12 mouse cellular contexts compared by ENCODE assay signal in genomic region chr6:91145056-91145455, GRCm38 (mm10). TPM values are rescaled to one million over a fixed set of nuclear protein-coding genes. Genes with fewer than 3 reads are reported as not detected.
DNase-seq lines count a peak whose midpoint lies in the region; ATAC-seq and TF ChIP-seq lines count a peak whose summit lies in the region.
"Had no signal": no experiment of that assay in that cellular context is flagged by ENCODE, and none has a peak within 500 bp of the region (broad histone marks: within the 10 kb centered on the region; RNA-seq: fewer than 3 reads in every experiment).

No protein-coding gene starts in this region.

- 67% methylated on average over 3 of the region's 3 CpGs for WGBS in forebrain, embryonic 13.5 days
- WGBS in forebrain, embryonic 10.5 days = 88% methylated on average over 3 of the region's 3 CpGs
- WGBS in kidney, postnatal 0 days = 48% methylated on average over 3 of the region's 3 CpGs
- WGBS in liver, embryonic 16.5 days (ENCODE audit: insufficient replicate concordance) = 53% methylated on average over 3 of the region's 3 CpGs

- no peak for ATAC-seq in forebrain, embryonic 13.5 days
- ATAC-seq in kidney, postnatal 0 days (replicated peaks; ENCODE audit: low FRiP score, low read depth) = no peak
- ATAC-seq in liver, embryonic 16.5 days (ENCODE audit: low read depth) = peak; percentile 76
- no peak for ATAC-seq in monocyte, adult 5-6 weeks (replicated peaks; ENCODE audit: insufficient number of reproducible peaks, low FRiP score, low TSS enrichment, poor library complexity, severe bottlenecking)

- no peak for DNase-seq in forebrain, embryonic 10.5 days (ENCODE audit: extremely low spot score, low spot score)
- DNase-seq in kidney, postnatal 0 days (ENCODE audit: low spot score) = peak; percentile 28
- no peak for DNase-seq in kidney, postnatal 14 days
- DNase-seq in brain, embryonic 14.5 days (ENCODE audit: low read depth) = no peak
- no peak for DNase-seq in T-cell, adult 2 months (ENCODE audit: low spot score)
- DNase-seq: heart, adult 18-20 months; layer of hippocampus, postnatal 36 days; lung, postnatal 10 days; right cerebral cortex, adult 18-20 months had no signal

- peaks cover 26% of the 10 kb centered on the region for H3K4me1 ChIP-seq in forebrain, embryonic 13.5 days
- peaks cover 14% of the 10 kb centered on the region for H3K4me1 ChIP-seq in forebrain, embryonic 10.5 days
- H3K4me1 ChIP-seq in kidney, postnatal 0 days (replicated peaks; ENCODE audit: insufficient read depth, low read length) = 0 out of 2 replicates have a peak, but pooled peaks cover 3% of the 10 kb centered on the region
- peaks cover 20% of the 10 kb centered on the region for H3K4me1 ChIP-seq in liver, embryonic 16.5 days (ENCODE audit: control insufficient read depth, low read depth, low read length)

- H3K27me3 ChIP-seq in forebrain, embryonic 13.5 days = no peaks in the 10 kb centered on the region
- H3K27me3 ChIP-seq in forebrain, embryonic 10.5 days (ENCODE audit: poor library complexity, severe bottlenecking) = no peaks in the 10 kb centered on the region
- H3K27me3 ChIP-seq in kidney, postnatal 0 days (ENCODE audit: insufficient read depth, low read length) = no peaks in the 10 kb centered on the region
- peaks cover 4% of the 10 kb centered on the region; the same call in 1 of the 2 replicates for H3K27me3 ChIP-seq in liver, embryonic 16.5 days (ENCODE audit: control insufficient read depth, insufficient read depth, low read depth, low read length)

- no peak for TF ChIP-seq CTCF in kidney, postnatal 0 days (IDR thresholded peaks at IDR 0.05; ENCODE audit: low read depth)
- TF ChIP-seq CTCF in brain, embryonic 14.5 days (IDR thresholded peaks at IDR 0.05; ENCODE audit: borderline replicate concordance, extremely low read depth, insufficient read depth, insufficient read length) = peak; percentile 4; the same call in 1 of the 2 replicates

- no peaks in the 10 kb centered on the region for H3K36me3 ChIP-seq in forebrain, embryonic 13.5 days (ENCODE audit: poor library complexity, severe bottlenecking)
- H3K36me3 ChIP-seq in forebrain, embryonic 10.5 days (replicated peaks) = no peaks in the 10 kb centered on the region
- no peaks in the 10 kb centered on the region for H3K36me3 ChIP-seq in kidney, postnatal 0 days (ENCODE audit: insufficient read depth, low read length)
- H3K36me3 ChIP-seq in liver, embryonic 16.5 days (ENCODE audit: control insufficient read depth, insufficient read depth) = no peaks in the 10 kb centered on the region

- H3K9ac ChIP-seq in forebrain, embryonic 13.5 days = no peak overlapping the region
- H3K9ac ChIP-seq in kidney, postnatal 0 days (ENCODE audit: low read depth, low read length) = no peak overlapping the region
- no peak overlapping the region for H3K9ac ChIP-seq in liver, embryonic 16.5 days (ENCODE audit: low read depth, low read length)

- H3K9me3 ChIP-seq in forebrain, embryonic 13.5 days (replicated peaks) = no peaks in the 10 kb centered on the region
- no peaks in the 10 kb centered on the region for H3K9me3 ChIP-seq in forebrain, embryonic 10.5 days
- H3K9me3 ChIP-seq in kidney, postnatal 0 days (replicated peaks; ENCODE audit: low read length) = no peaks in the 10 kb centered on the region
- peaks cover 2% of the 10 kb centered on the region; the same call in 1 of the 2 replicates for H3K9me3 ChIP-seq in liver, embryonic 16.5 days (replicated peaks; ENCODE audit: control insufficient read depth, low read length)

- H3K4me3 ChIP-seq in forebrain, embryonic 13.5 days = no peak overlapping the region
- no peak overlapping the region for H3K4me3 ChIP-seq in forebrain, embryonic 10.5 days
- H3K4me3 ChIP-seq in kidney, postnatal 0 days (replicated peaks; ENCODE audit: low read depth, low read length) = no peak overlapping the region
- no peak overlapping the region for H3K4me3 ChIP-seq in liver, embryonic 16.5 days (ENCODE audit: low read depth, low read length)

- H3K27ac ChIP-seq in forebrain, embryonic 13.5 days = peak overlapping the region; percentile 95
- H3K27ac ChIP-seq in forebrain, embryonic 10.5 days = no peak overlapping the region
- H3K27ac ChIP-seq in kidney, postnatal 0 days = no peak overlapping the region
- peak overlapping the region; percentile 49; the same call in 1 of the 2 replicates for H3K27ac ChIP-seq in liver, embryonic 16.5 days (ENCODE audit: low read length)

- no peak for TF ChIP-seq POLR2A in brain, embryonic 14.5 days (IDR thresholded peaks at IDR 0.05; ENCODE audit: borderline replicate concordance, extremely low read depth, insufficient read depth, insufficient read length, poor library complexity, severe bottlenecking)

- H3K4me2 ChIP-seq in forebrain, embryonic 13.5 days = no peak overlapping the region
- no peak overlapping the region for H3K4me2 ChIP-seq in kidney, postnatal 0 days (ENCODE audit: low read length)
- no peak overlapping the region for H3K4me2 ChIP-seq in liver, embryonic 16.5 days (ENCODE audit: low read depth, low read length)

RNA-seq across cellular contexts. Expression of gene Hdac11, which starts 11.4 kb away (rescaled TPM):
- polyA plus RNA-seq in forebrain, embryonic 13.5 days (2015; fragmentation: Nextera tagmentation; extraction: Ambion mirVana) = 15.3 and 21.0 TPM in 2 replicates
- polyA plus RNA-seq in forebrain, embryonic 10.5 days (2016; fragmentation: Nextera tagmentation; extraction: Ambion mirVana) = 9.5 and 9.8 TPM in 2 replicates
- 16.2 and 17.3 TPM in 2 replicates for polyA plus RNA-seq in kidney, postnatal 0 days (2015; fragmentation: Nextera tagmentation; extraction: Ambion mirVana)
- polyA plus RNA-seq in brain, embryonic 14.5 days (2012; rRNA removed) = 73.6 and 76.6 TPM in 2 replicates
- 4.5 and 4.8 TPM in 2 replicates for polyA plus RNA-seq in liver, embryonic 16.5 days (2015; fragmentation: Nextera tagmentation; extraction: Ambion mirVana)
- 0.43 to 1.6 TPM (median 1.3 TPM) in 3 replicates for total RNA-seq in monocyte, adult 5-6 weeks (2017)

RNA-seq across cellular contexts. Expression of gene Nup210, which starts 28.4 kb away (rescaled TPM):
- polyA plus RNA-seq in forebrain, embryonic 13.5 days (2015; fragmentation: Nextera tagmentation; extraction: Ambion mirVana) = 17.1 and 23.7 TPM in 2 replicates
- polyA plus RNA-seq in forebrain, embryonic 10.5 days (2016; fragmentation: Nextera tagmentation; extraction: Ambion mirVana) = 38.6 and 41.6 TPM in 2 replicates
- polyA plus RNA-seq in kidney, postnatal 0 days (2015; fragmentation: Nextera tagmentation; extraction: Ambion mirVana) = 11.7 and 14.1 TPM in 2 replicates
- 21.7 and 43.2 TPM in 2 replicates for polyA plus RNA-seq in brain, embryonic 14.5 days (2012; rRNA removed)
- 32.3 and 33.2 TPM in 2 replicates for polyA plus RNA-seq in liver, embryonic 16.5 days (2015; fragmentation: Nextera tagmentation; extraction: Ambion mirVana)
- 73.6 to 178 TPM (median 77.9 TPM) in 3 replicates for total RNA-seq in monocyte, adult 5-6 weeks (2017)

Comparison
In these comparisons a context has a peak if more than half of its experiments do, and no peak if none do; other contexts are left out.
1. H3K27ac ChIP-seq: peak in forebrain, embryonic 13.5 days (single experiment) and liver, embryonic 16.5 days (single experiment); none in forebrain, embryonic 10.5 days (single experiment) and kidney, postnatal 0 days (single experiment).